Mouse (Mus musculus) embryonic facial prominence, embryonic 12.5 days (tissue): ENCODE measurements around the gene Enpep. TPM values are rescaled to one million over a fixed set of nuclear protein-coding genes. Genes with fewer than 3 reads are reported as not detected.

Source experiments
- ATAC-seq: fragments of 200-750 bp; cut with Nextera tagmentation; 2 replicates; pipeline ENCODE4 v1.8.0; 2017; ENCODE audit not compliant: insufficient number of reproducible peaks, insufficient read depth, low FRiP score, low TSS enrichment
- H3K27ac ChIP-seq: fragments of 300-500 bp; sonication (generic); 2 replicates; pipeline ENCODE4 v1.5.1; 2016; ENCODE audit warnings: mild to moderate bottlenecking
- H3K27me3 ChIP-seq: fragments of 300-500 bp; sonication (generic); 2 replicates; pipeline ENCODE4 v1.6.1; 2016; ENCODE audit warnings: mild to moderate bottlenecking, moderate library complexity
- H3K36me3 ChIP-seq: fragments of 300-500 bp; sonication (generic); 2 replicates; pipeline ENCODE4 v1.6.1; 2016; ENCODE audit warnings: mild to moderate bottlenecking
- H3K4me1 ChIP-seq: fragments of 300-500 bp; sonication (generic); 2 replicates; pipeline ENCODE4 v1.6.1; 2016
- H3K4me2 ChIP-seq: fragments of 300-500 bp; sonication (generic); replicated peaks from 2 replicates; pipeline ENCODE4 v1.6.1; 2016; ENCODE audit warnings: mild to moderate bottlenecking, moderate library complexity
- H3K4me3 ChIP-seq: fragments of 300-500 bp; sonication (generic); 2 replicates; pipeline ENCODE4 v1.5.1; 2016; ENCODE audit warnings: mild to moderate bottlenecking
- H3K9ac ChIP-seq: fragments of 300-500 bp; sonication (generic); 2 replicates; pipeline ENCODE4 v1.6.1; 2016; ENCODE audit warnings: mild to moderate bottlenecking, moderate library complexity
- H3K9me3 ChIP-seq: fragments of 300-500 bp; sonication (generic); 2 replicates; pipeline ENCODE4 v1.6.1; 2016; ENCODE audit warnings: mild to moderate bottlenecking, moderate library complexity
- WGBS: fragments of 180-500 bp; shearing (Covaris S2); methylation state at CpG from one replicate; pipeline ENCODE4 v1.1.7; 2016; 5-methylcytosine and 5-hydroxymethylcytosine counted together
- polyA plus RNA-seq: library from polyadenylated mRNA; unstranded; fragments of >200 nt; fragmentation: Nextera tagmentation; extraction: Ambion mirVana; gene quantifications from 2 replicates; pipeline ENCODE4 v1.2.1, GENCODE M21; 2016

The Enpep gene
- polyA plus RNA-seq = 3.6 and 3.7 TPM in 2 replicates

DNA sequence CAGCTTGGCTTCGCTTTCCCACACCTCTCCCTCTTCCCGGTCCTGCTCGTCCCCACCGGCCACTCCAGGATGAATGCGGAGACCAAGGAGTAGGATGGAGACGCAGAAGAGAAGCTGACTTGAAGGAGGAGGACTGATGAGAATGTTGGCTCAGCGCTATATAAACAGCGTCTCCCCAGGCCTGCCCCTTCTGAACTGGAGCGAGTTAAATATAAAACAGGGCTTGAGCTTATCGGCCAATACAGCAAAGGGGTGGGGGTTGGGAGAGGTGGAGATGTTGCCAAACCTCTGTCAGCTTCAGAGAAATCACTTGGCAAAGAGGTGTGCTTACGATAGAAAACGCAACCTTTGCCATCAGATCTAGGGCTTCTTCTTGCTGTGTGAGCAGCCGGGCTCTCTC, at the start of gene Enpep:
Gene Enpep (minus strand): TSS at position 135 of the 400 bp plus-strand sequence.
- Histone ChIP-seq H3K27me3 (no peaks in the 10 kb centered on the region; the same call in 1 of the 2 replicates), H3K9ac (no peak within 1 kb of the TSS), H3K4me1 (peaks cover 10% of the 10 kb centered on the region; the same call in 1 of the 2 replicates), H3K36me3 (no peaks in the 10 kb centered on the region), H3K9me3 (no peaks in the 10 kb centered on the region), H3K4me2 (peak within 1 kb of the TSS; percentile 33), H3K27ac (0 out of 2 replicates have a peak within 1 kb of the TSS, but pooled peaks have one; percentile 36), H3K4me3 (peak within 1 kb of the TSS; percentile 7; the same call in 1 of the 2 replicates)
- no peak for ATAC-seq
- 44% methylated on average over 13 of the region's 13 CpGs for WGBS

- Histone ChIP-seq H3K27me3 (no peaks in the 10 kb centered on the region), H3K9me3 (no peaks in the 10 kb centered on the region), H3K36me3 (no peaks in the 10 kb centered on the region), H3K4me2 (no peak overlapping the region), H3K4me3 (no peak overlapping the region), H3K4me1 (no peaks in the 10 kb centered on the region), H3K27ac (no peak overlapping the region), H3K9ac (no peak overlapping the region)
- no peak for ATAC-seq
- 79% methylated on average over 3 of the region's 3 CpGs for WGBS
Measured at GRCm38 (mm10) chr3:129379109-129379508, 46.6 kb upstream of the Enpep start.

DNA sequence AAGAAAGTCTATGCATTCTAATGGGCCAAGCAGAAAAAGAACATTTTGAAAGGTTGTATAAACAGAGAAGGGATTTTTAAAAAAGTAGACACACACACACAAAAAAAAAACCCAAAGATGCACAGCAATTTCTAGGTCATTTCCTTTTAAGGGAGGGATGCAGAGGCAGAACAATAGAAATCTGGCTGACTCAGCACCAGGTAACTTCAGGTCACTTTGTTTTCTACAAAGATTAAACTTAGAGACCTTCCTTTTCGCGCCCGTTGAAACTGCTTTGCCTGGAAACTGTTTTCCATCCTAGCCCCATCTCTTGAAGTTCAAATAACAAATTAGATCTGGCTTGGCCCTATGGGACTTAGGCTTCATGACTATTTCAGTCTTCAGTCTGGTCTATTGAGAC, 42.6 kb upstream of the Enpep start:
- H3K27ac ChIP-seq = no peak overlapping the region
- H3K4me3 ChIP-seq = no peak overlapping the region
- no peak for ATAC-seq
- WGBS = 95% methylated on average over 3 of the region's 3 CpGs
- no peak overlapping the region for H3K9ac ChIP-seq
- H3K36me3 ChIP-seq = no peaks in the 10 kb centered on the region
- H3K27me3 ChIP-seq = no peaks in the 10 kb centered on the region
- no peaks in the 10 kb centered on the region for H3K9me3 ChIP-seq
- H3K4me1 ChIP-seq = peaks cover 7% of the 10 kb centered on the region; the same call in 1 of the 2 replicates
- no peak overlapping the region for H3K4me2 ChIP-seq

DNA sequence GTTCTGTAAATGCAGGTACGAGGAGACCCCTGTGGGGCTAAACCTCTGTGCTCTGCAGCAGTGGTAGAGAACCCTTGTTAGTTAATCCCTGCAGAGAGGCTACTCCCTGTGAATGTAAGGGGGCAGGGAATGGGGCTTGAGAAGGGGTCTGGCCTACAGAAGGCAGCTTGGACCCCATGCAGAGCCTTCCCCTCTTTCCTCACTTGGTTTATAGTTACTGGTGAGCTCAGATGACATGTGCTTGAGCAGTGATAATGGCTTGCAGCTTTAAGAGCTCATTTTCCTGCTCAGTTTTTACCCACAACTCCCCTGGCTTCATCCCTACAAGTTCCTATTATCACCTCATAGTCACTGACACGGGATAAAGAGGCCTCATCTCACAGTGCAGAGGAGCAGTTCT, 40.6 kb upstream of the Enpep start:
- no peak for ATAC-seq
- Histone ChIP-seq H3K9ac (no peak overlapping the region), H3K27me3 (no peaks in the 10 kb centered on the region), H3K4me1 (peaks cover 7% of the 10 kb centered on the region; the same call in 1 of the 2 replicates), H3K36me3 (no peaks in the 10 kb centered on the region), H3K4me3 (no peak overlapping the region), H3K9me3 (no peaks in the 10 kb centered on the region), H3K27ac (no peak overlapping the region), H3K4me2 (no peak overlapping the region)
- WGBS = 28% methylated on average over 2 of the region's 2 CpGs

DNA sequence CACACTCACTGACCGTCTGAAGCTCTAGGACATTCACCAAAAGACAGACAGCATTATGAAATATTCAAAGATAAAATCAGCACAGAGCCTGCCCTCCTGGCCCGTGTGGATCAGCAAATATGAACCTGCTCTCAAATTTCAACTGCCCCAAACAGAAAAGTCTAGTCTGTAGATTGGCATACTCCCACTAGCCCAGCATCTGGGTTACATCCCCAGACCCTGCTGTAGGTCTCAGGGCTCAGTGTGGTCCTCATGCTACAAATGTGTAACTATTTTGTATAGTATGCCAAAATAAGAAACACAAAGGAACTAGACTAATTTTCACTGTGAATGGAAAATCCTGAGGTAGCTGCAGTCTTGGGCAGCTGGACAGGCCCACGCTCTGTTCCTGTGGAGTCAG, 37.0 kb upstream of the Enpep start:
- no peak overlapping the region for H3K9ac ChIP-seq
- ATAC-seq = no peak
- no peaks in the 10 kb centered on the region for H3K27me3 ChIP-seq
- H3K36me3 ChIP-seq = no peaks in the 10 kb centered on the region
- H3K4me3 ChIP-seq = no peak overlapping the region
- peaks cover 7% of the 10 kb centered on the region; the same call in 1 of the 2 replicates for H3K4me1 ChIP-seq
- H3K4me2 ChIP-seq = no peak overlapping the region
- H3K27ac ChIP-seq = no peak overlapping the region
- WGBS = 66% methylated on average over 3 of the region's 3 CpGs
- H3K9me3 ChIP-seq = no peaks in the 10 kb centered on the region

- Histone ChIP-seq H3K9ac (no peak overlapping the region), H3K27ac (no peak overlapping the region), H3K4me1 (no peaks in the 10 kb centered on the region), H3K9me3 (no peaks in the 10 kb centered on the region), H3K4me3 (no peak overlapping the region), H3K27me3 (no peaks in the 10 kb centered on the region), H3K4me2 (no peak overlapping the region), H3K36me3 (no peaks in the 10 kb centered on the region)
- 58% methylated on average over 1 of the region's 1 CpGs for WGBS
- no peak for ATAC-seq
Measured at GRCm38 (mm10) chr3:129365919-129366318, 33.4 kb upstream of the Enpep start.

- WGBS = 76% methylated on average over 2 of the region's 2 CpGs
- no peak overlapping the region for H3K9ac ChIP-seq
- H3K36me3 ChIP-seq = no peaks in the 10 kb centered on the region
- no peaks in the 10 kb centered on the region for H3K4me1 ChIP-seq
- H3K4me2 ChIP-seq = no peak overlapping the region
- no peaks in the 10 kb centered on the region for H3K27me3 ChIP-seq
- no peak overlapping the region for H3K27ac ChIP-seq
- no peaks in the 10 kb centered on the region for H3K9me3 ChIP-seq
- no peak for ATAC-seq
- no peak overlapping the region for H3K4me3 ChIP-seq
Measured at GRCm38 (mm10) chr3:129364818-129365390, 32.4 kb upstream of the Enpep start.

- H3K4me2 ChIP-seq = no peak overlapping the region
- no peaks in the 10 kb centered on the region for H3K27me3 ChIP-seq
- ATAC-seq = no peak
- H3K4me1 ChIP-seq = no peaks in the 10 kb centered on the region
- no peaks in the 10 kb centered on the region for H3K9me3 ChIP-seq
- H3K4me3 ChIP-seq = no peak overlapping the region
- H3K27ac ChIP-seq = no peak overlapping the region
- WGBS = 94% methylated on average over 1 of the region's 1 CpGs
- H3K36me3 ChIP-seq = no peaks in the 10 kb centered on the region
- H3K9ac ChIP-seq = no peak overlapping the region
Measured at GRCm38 (mm10) chr3:129363426-129363825, 30.9 kb upstream of the Enpep start.

DNA sequence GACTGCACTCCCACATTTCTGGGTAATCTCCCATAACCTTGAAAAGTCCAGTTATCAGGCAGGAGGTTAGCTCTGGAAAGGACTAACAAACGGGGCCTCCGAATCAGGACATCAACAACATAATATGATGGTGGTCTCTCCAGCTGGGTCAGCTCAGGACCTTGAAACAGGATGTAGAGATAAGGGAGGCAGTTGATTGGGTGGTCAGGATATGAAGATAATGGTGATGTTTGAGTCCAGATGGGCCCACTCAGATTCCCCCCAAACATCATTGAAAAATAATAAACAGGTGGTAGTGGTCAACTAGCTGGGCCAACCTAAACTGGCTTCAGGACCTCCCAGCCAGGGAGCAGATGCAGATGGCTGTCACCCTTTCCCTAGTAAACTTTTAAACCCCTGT, 25.6 kb upstream of the Enpep start:
- WGBS = 87% methylated on average over 2 of the region's 2 CpGs
- Histone ChIP-seq H3K36me3 (no peaks in the 10 kb centered on the region), H3K27ac (no peak overlapping the region), H3K4me3 (no peak overlapping the region), H3K9me3 (no peaks in the 10 kb centered on the region), H3K27me3 (no peaks in the 10 kb centered on the region), H3K4me1 (no peaks in the 10 kb centered on the region), H3K9ac (no peak overlapping the region), H3K4me2 (no peak overlapping the region)
- ATAC-seq = no peak

DNA sequence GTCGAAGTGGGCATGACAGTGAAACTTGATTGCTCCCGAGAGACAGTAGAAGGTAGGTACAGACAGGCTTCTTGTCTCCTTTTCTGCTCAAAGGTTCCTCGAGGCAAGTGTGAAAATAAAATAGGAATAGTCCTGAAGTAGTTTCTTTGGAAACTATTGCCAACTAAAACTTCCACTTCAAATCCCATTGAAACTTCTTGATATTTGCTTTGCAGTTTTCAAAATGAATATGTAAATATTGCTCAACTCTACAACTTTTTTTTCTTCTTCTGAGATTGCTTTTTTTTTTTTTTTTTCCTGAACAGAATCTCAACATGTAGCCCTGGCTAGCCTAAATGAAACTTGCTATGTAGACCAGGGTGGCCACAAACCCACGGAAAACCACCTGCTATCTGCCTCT, 21.4 kb upstream of the Enpep start:
- Histone ChIP-seq H3K9ac (no peak overlapping the region), H3K4me3 (no peak overlapping the region), H3K36me3 (no peaks in the 10 kb centered on the region), H3K27me3 (no peaks in the 10 kb centered on the region), H3K4me2 (no peak overlapping the region), H3K27ac (no peak overlapping the region), H3K9me3 (no peaks in the 10 kb centered on the region), H3K4me1 (no peaks in the 10 kb centered on the region)
- ATAC-seq = no peak
- 77% methylated on average over 4 of the region's 4 CpGs for WGBS

GRCm38 (mm10) chr3:129351320-129351877, 18.9 kb upstream of the Enpep start:
- no peak for ATAC-seq
- H3K4me3 ChIP-seq = no peak overlapping the region
- no peak overlapping the region for H3K27ac ChIP-seq
- no peak overlapping the region for H3K9ac ChIP-seq
- H3K27me3 ChIP-seq = no peaks in the 10 kb centered on the region
- no peaks in the 10 kb centered on the region for H3K36me3 ChIP-seq
- 72% methylated on average over 11 of the region's 11 CpGs for WGBS
- no peaks in the 10 kb centered on the region for H3K9me3 ChIP-seq
- H3K4me2 ChIP-seq = no peak overlapping the region
- H3K4me1 ChIP-seq = no peaks in the 10 kb centered on the region

GRCm38 (mm10) chr3:129347277-129347676, 14.8 kb upstream of the Enpep start:
- Histone ChIP-seq H3K4me1 (no peaks in the 10 kb centered on the region), H3K27me3 (no peaks in the 10 kb centered on the region), H3K9ac (no peak overlapping the region), H3K36me3 (no peaks in the 10 kb centered on the region), H3K9me3 (no peaks in the 10 kb centered on the region), H3K27ac (no peak overlapping the region), H3K4me2 (no peak overlapping the region), H3K4me3 (no peak overlapping the region)
- ATAC-seq = no peak
- 63% methylated on average over 10 of the region's 10 CpGs for WGBS
